Mouse (Mus musculus): ENCODE data around the gene Olfr724. TPM values are rescaled to one million over a fixed set of nuclear protein-coding genes. Genes with fewer than 3 reads are reported as not detected.
"Not testable (repeated sequence)": the region's sequence is repeated elsewhere in the genome, so short reads cannot be mapped to it uniquely, and the experiment has no call there.

Olfr724 gene
- polyA plus RNA-seq (2014; fragmentation: Nextera tagmentation; extraction: Ambion mirVana) = not detected in 2 replicates

- 70% methylated on average over 1 of the region's 1 CpGs for WGBS
- DNase-seq (ENCODE audit: low spot score); H3K9me3 ChIP-seq (ENCODE audit: control insufficient read depth, low read length); H3K27me3 ChIP-seq (ENCODE audit: control insufficient read depth, insufficient read depth, low read length); ATAC-seq (ENCODE audit: insufficient number of reproducible peaks, low FRiP score, low TSS enrichment, low read depth); H3K4me2 ChIP-seq (ENCODE audit: low read depth, severe bottlenecking); H3K4me3 ChIP-seq (ENCODE audit: low read depth, low read length); H3K27ac ChIP-seq (replicated peaks; ENCODE audit: low read depth, low read length); H3K4me1 ChIP-seq (ENCODE audit: control insufficient read depth, insufficient read depth, low read length); H3K9ac ChIP-seq (ENCODE audit: low read length); H3K36me3 ChIP-seq (ENCODE audit: control insufficient read depth, insufficient read depth, low read length): not testable (repeated sequence)
Observed at GRCm38 (mm10) chr14:49963174-49963573, at the start of gene Olfr724. Gene Olfr724 (minus strand): TSS chr14:49963274.

- Histone ChIP-seq H3K9ac (ENCODE audit: low read length) (no peak overlapping the region), H3K27me3 (ENCODE audit: control insufficient read depth, insufficient read depth, low read length) (no peaks in the 10 kb centered on the region), H3K4me1 (ENCODE audit: control insufficient read depth, insufficient read depth, low read length) (no peaks in the 10 kb centered on the region), H3K9me3 (ENCODE audit: control insufficient read depth, low read length) (no peaks in the 10 kb centered on the region), H3K36me3 (ENCODE audit: control insufficient read depth, insufficient read depth, low read length) (no peaks in the 10 kb centered on the region), H3K4me2 (ENCODE audit: low read depth, severe bottlenecking) (no peak overlapping the region), H3K27ac (replicated peaks; ENCODE audit: low read depth, low read length) (no peak overlapping the region), H3K4me3 (ENCODE audit: low read depth, low read length) (no peak overlapping the region)
- ATAC-seq (ENCODE audit: insufficient number of reproducible peaks, low FRiP score, low TSS enrichment, low read depth) = no peak
- DNase-seq (ENCODE audit: low spot score) = no peak
- 54% methylated on average over 2 of the region's 2 CpGs for WGBS
Observed at GRCm38 (mm10) chr14:49955890-49956289, 7.2 kb downstream of the Olfr724 start.

- not testable (repeated sequence) for DNase-seq (ENCODE audit: low spot score); ATAC-seq (ENCODE audit: insufficient number of reproducible peaks, low FRiP score, low TSS enrichment, low read depth); H3K4me1 ChIP-seq (ENCODE audit: control insufficient read depth, insufficient read depth, low read length)
Observed at GRCm38 (mm10) chr14:49931687-49932086, 31.4 kb downstream of the Olfr724 start, which contains the start of gene Olfr723. Gene Olfr723 (minus strand): TSS chr14:49931787.

More at GRCm38 (mm10) chr14:49931687-49932086, 31.4 kb downstream of the Olfr724 start, which contains the start of gene Olfr723:
- H3K27ac ChIP-seq (replicated peaks; ENCODE audit: low read depth, low read length); H3K27me3 ChIP-seq (ENCODE audit: control insufficient read depth, insufficient read depth, low read length); H3K36me3 ChIP-seq (ENCODE audit: control insufficient read depth, insufficient read depth, low read length); H3K9ac ChIP-seq (ENCODE audit: low read length); H3K4me2 ChIP-seq (ENCODE audit: low read depth, severe bottlenecking); H3K4me3 ChIP-seq (ENCODE audit: low read depth, low read length); H3K9me3 ChIP-seq (ENCODE audit: control insufficient read depth, low read length): not testable (repeated sequence)

Other genes starting within 250 kb of the Olfr724 start
- gene Armh4, start 179.9 kb downstream of the Olfr724 start, polyA plus RNA-seq (2014; fragmentation: Nextera tagmentation; extraction: Ambion mirVana) = 9.5 and 10.0 TPM in 2 replicates
- gene Olfr722, start 61.3 kb downstream of the Olfr724 start, polyA plus RNA-seq (2014; fragmentation: Nextera tagmentation; extraction: Ambion mirVana) = not detected in 2 replicates
- not detected in 2 replicates for gene Olfr723, start 31.5 kb downstream of the Olfr724 start, polyA plus RNA-seq (2014; fragmentation: Nextera tagmentation; extraction: Ambion mirVana)
- gene Olfr725, start 77.1 kb upstream of the Olfr724 start, polyA plus RNA-seq (2014; fragmentation: Nextera tagmentation; extraction: Ambion mirVana) = 0.23 TPM in 1 of 2 replicates, not detected in the other
- not detected in 2 replicates for gene Olfr726, start 127.7 kb upstream of the Olfr724 start, polyA plus RNA-seq (2014; fragmentation: Nextera tagmentation; extraction: Ambion mirVana)
- not detected in 2 replicates for gene Olfr727, start 159.9 kb upstream of the Olfr724 start, polyA plus RNA-seq (2014; fragmentation: Nextera tagmentation; extraction: Ambion mirVana)
- gene Olfr728, start 179.4 kb upstream of the Olfr724 start, polyA plus RNA-seq (2014; fragmentation: Nextera tagmentation; extraction: Ambion mirVana) = not detected in 2 replicates
- gene Olfr729, start 189.6 kb upstream of the Olfr724 start, polyA plus RNA-seq (2014; fragmentation: Nextera tagmentation; extraction: Ambion mirVana) = 0.06 TPM in 1 of 2 replicates, not detected in the other
- gene Olfr730, start 224.9 kb upstream of the Olfr724 start, polyA plus RNA-seq (2014; fragmentation: Nextera tagmentation; extraction: Ambion mirVana) = not detected in 2 replicates

Data from limb, embryonic 11.5 days (tissue).